Mouse (Mus musculus): ENCODE measurements around the gene Ankrd35. TPM values are rescaled to one million over a fixed set of nuclear protein-coding genes. Genes with fewer than 3 reads are reported as not detected.

Ankrd35 gene
- polyA plus RNA-seq, 1 experiment from 2014 or later = 0.37 TPM

GRCm38 (mm10) chr3:96696198-96696765 is 26.4 kb downstream of the Ankrd35 start, which contains the start of gene Pias3:
TSS of gene Pias3 (plus strand) at chr3:96696384.
- Histone ChIP-seq H3K4me1 (ENCODE audit: control insufficient read depth, insufficient read depth, low read length) (peaks cover 23% of the 10 kb centered on the region), H3K36me3 (ENCODE audit: control insufficient read depth, insufficient read depth, low read length) (peaks cover 15% of the 10 kb centered on the region), H3K27ac (ENCODE audit: low read depth, low read length) (peak within 1 kb of the TSS; percentile 81), H3K4me2 (replicated peaks; ENCODE audit: low read depth, low read length) (peak within 1 kb of the TSS; percentile 70), H3K4me3 (ENCODE audit: low read length) (peak within 1 kb of the TSS; percentile 78), H3K9me3 (ENCODE audit: control insufficient read depth, low read length) (no peaks in the 10 kb centered on the region), H3K27me3 (ENCODE audit: control insufficient read depth, insufficient read depth, low read length) (no peaks in the 10 kb centered on the region), H3K9ac (ENCODE audit: low read depth, low read length) (peak within 1 kb of the TSS; percentile 87)
- peak; percentile 89 for ATAC-seq (ENCODE audit: low FRiP score, low TSS enrichment)
- WGBS = under 1% methylated on average over 35 of the region's 35 CpGs

GRCm38 (mm10) chr3:96696766-96697732 is 27.1 kb downstream of the Ankrd35 start:
- peaks cover 23% of the 10 kb centered on the region for H3K4me1 ChIP-seq (ENCODE audit: control insufficient read depth, insufficient read depth, low read length)
- H3K27ac ChIP-seq (ENCODE audit: low read depth, low read length) = peak overlapping the region; percentile 81

GRCm38 (mm10) chr3:96698993-96699690 is 29.2 kb downstream of the Ankrd35 start:
- Histone ChIP-seq H3K4me3 (ENCODE audit: low read length) (no peak overlapping the region), H3K27me3 (ENCODE audit: control insufficient read depth, insufficient read depth, low read length) (no peaks in the 10 kb centered on the region), H3K36me3 (ENCODE audit: control insufficient read depth, insufficient read depth, low read length) (peaks cover 39% of the 10 kb centered on the region), H3K9me3 (ENCODE audit: control insufficient read depth, low read length) (no peaks in the 10 kb centered on the region), H3K9ac (ENCODE audit: low read depth, low read length) (peak overlapping the region; percentile 24; the same call in 1 of the 2 replicates), H3K4me2 (replicated peaks; ENCODE audit: low read depth, low read length) (peak overlapping the region; percentile 9; the same call in 1 of the 2 replicates), H3K4me1 (ENCODE audit: control insufficient read depth, insufficient read depth, low read length) (peaks cover 23% of the 10 kb centered on the region), H3K27ac (ENCODE audit: low read depth, low read length) (no peak overlapping the region)
- WGBS = 32% methylated on average over 19 of the region's 19 CpGs
- ATAC-seq (ENCODE audit: low FRiP score, low TSS enrichment) = no peak

More at GRCm38 (mm10) chr3:96696766-96697732, 27.1 kb downstream of the Ankrd35 start:
- WGBS = under 1% methylated on average over 75 of the region's 85 CpGs
- Histone ChIP-seq H3K36me3 (ENCODE audit: control insufficient read depth, insufficient read depth, low read length) (peaks cover 22% of the 10 kb centered on the region), H3K4me2 (replicated peaks; ENCODE audit: low read depth, low read length) (peak overlapping the region; percentile 70), H3K4me3 (ENCODE audit: low read length) (peak overlapping the region; percentile 78), H3K9ac (ENCODE audit: low read depth, low read length) (peak overlapping the region; percentile 87), H3K9me3 (ENCODE audit: control insufficient read depth, low read length) (no peaks in the 10 kb centered on the region), H3K27me3 (ENCODE audit: control insufficient read depth, insufficient read depth, low read length) (no peaks in the 10 kb centered on the region)
- peak; percentile 93 for ATAC-seq (ENCODE audit: low FRiP score, low TSS enrichment)

- no peaks in the 10 kb centered on the region for H3K9me3 ChIP-seq (ENCODE audit: control insufficient read depth, low read length)
- no peaks in the 10 kb centered on the region for H3K27me3 ChIP-seq (ENCODE audit: control insufficient read depth, insufficient read depth, low read length)
- H3K27ac ChIP-seq (ENCODE audit: low read depth, low read length) = no peak overlapping the region
- ATAC-seq (ENCODE audit: low FRiP score, low TSS enrichment) = no peak
- H3K36me3 ChIP-seq (ENCODE audit: control insufficient read depth, insufficient read depth, low read length) = peaks cover 50% of the 10 kb centered on the region
- no peak overlapping the region for H3K4me2 ChIP-seq (replicated peaks; ENCODE audit: low read depth, low read length)
- no peak overlapping the region for H3K9ac ChIP-seq (ENCODE audit: low read depth, low read length)
- H3K4me3 ChIP-seq (ENCODE audit: low read length) = no peak overlapping the region
- peaks cover 22% of the 10 kb centered on the region for H3K4me1 ChIP-seq (ENCODE audit: control insufficient read depth, insufficient read depth, low read length)
- WGBS = 65% methylated on average over 7 of the region's 7 CpGs
Measured at GRCm38 (mm10) chr3:96700376-96700775, 30.4 kb downstream of the Ankrd35 start.

DNA sequence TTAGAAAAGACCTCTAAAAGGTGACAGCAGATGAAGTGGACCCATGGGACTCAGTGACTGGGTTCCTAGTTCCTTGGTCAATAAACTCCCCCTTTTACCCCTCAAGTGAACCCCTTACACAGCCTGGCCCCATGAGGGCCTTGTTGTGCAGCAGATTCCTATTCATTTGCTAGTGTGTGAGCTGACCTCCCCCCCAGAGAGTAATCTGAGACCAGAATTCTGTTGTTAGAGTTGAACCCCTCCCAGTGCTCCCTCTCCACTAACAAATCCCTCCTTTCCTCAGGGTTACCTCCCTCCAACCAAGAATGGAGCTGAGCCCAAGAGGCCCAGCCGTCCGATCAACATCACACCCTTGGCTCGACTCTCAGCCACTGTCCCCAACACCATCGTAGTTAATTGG is 31.1 kb downstream of the Ankrd35 start:
- H3K4me2 ChIP-seq (replicated peaks; ENCODE audit: low read depth, low read length) = no peak overlapping the region
- WGBS = 84% methylated on average over 4 of the region's 4 CpGs
- H3K4me3 ChIP-seq (ENCODE audit: low read length) = no peak overlapping the region
- no peaks in the 10 kb centered on the region for H3K9me3 ChIP-seq (ENCODE audit: control insufficient read depth, low read length)
- H3K27ac ChIP-seq (ENCODE audit: low read depth, low read length) = no peak overlapping the region
- H3K27me3 ChIP-seq (ENCODE audit: control insufficient read depth, insufficient read depth, low read length) = no peaks in the 10 kb centered on the region
- H3K36me3 ChIP-seq (ENCODE audit: control insufficient read depth, insufficient read depth, low read length) = peaks cover 56% of the 10 kb centered on the region
- H3K9ac ChIP-seq (ENCODE audit: low read depth, low read length) = no peak overlapping the region
- H3K4me1 ChIP-seq (ENCODE audit: control insufficient read depth, insufficient read depth, low read length) = peaks cover 15% of the 10 kb centered on the region
- ATAC-seq (ENCODE audit: low FRiP score, low TSS enrichment) = no peak

- H3K36me3 ChIP-seq (ENCODE audit: control insufficient read depth, insufficient read depth, low read length) = peaks cover 58% of the 10 kb centered on the region
- H3K4me3 ChIP-seq (ENCODE audit: low read length) = no peak overlapping the region
- H3K4me2 ChIP-seq (replicated peaks; ENCODE audit: low read depth, low read length) = no peak overlapping the region
- H3K9ac ChIP-seq (ENCODE audit: low read depth, low read length) = no peak overlapping the region
- H3K4me1 ChIP-seq (ENCODE audit: control insufficient read depth, insufficient read depth, low read length) = no peaks in the 10 kb centered on the region
- H3K9me3 ChIP-seq (ENCODE audit: control insufficient read depth, low read length) = no peaks in the 10 kb centered on the region
- WGBS = 68% methylated on average over 11 of the region's 11 CpGs
- no peak for ATAC-seq (ENCODE audit: low FRiP score, low TSS enrichment)
- H3K27ac ChIP-seq (ENCODE audit: low read depth, low read length) = no peak overlapping the region
- no peaks in the 10 kb centered on the region; the same call in 1 of the 2 replicates for H3K27me3 ChIP-seq (ENCODE audit: control insufficient read depth, insufficient read depth, low read length)
Measured at GRCm38 (mm10) chr3:96704778-96705177, 34.8 kb downstream of the Ankrd35 start.

DNA sequence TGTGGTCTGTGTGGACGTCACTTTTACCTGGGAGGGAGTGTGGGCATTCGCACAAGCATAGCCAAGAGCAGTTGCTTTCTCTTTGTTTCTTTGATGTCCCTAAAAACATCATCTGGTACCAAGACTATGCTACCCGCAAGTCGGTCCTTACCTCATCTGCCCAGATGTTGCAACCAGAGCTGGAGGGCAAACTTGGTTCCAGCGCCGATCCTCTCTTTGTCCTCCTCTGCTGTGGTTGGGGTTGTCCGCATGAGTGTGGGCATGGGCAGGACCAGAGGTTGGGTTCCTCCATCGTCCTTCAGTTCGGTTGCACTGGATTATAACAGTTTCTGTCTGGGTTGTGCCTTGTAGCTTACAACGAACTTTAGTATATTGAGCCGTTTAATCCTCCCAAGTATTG is 36.3 kb downstream of the Ankrd35 start:
- Histone ChIP-seq H3K36me3 (ENCODE audit: control insufficient read depth, insufficient read depth, low read length) (peaks cover 56% of the 10 kb centered on the region), H3K4me3 (ENCODE audit: low read length) (no peak overlapping the region), H3K9me3 (ENCODE audit: control insufficient read depth, low read length) (no peaks in the 10 kb centered on the region), H3K9ac (ENCODE audit: low read depth, low read length) (no peak overlapping the region), H3K4me1 (ENCODE audit: control insufficient read depth, insufficient read depth, low read length) (no peaks in the 10 kb centered on the region), H3K27ac (ENCODE audit: low read depth, low read length) (no peak overlapping the region), H3K4me2 (replicated peaks; ENCODE audit: low read depth, low read length) (no peak overlapping the region), H3K27me3 (ENCODE audit: control insufficient read depth, insufficient read depth, low read length) (no peaks in the 10 kb centered on the region; the same call in 1 of the 2 replicates)
- no peak for ATAC-seq (ENCODE audit: low FRiP score, low TSS enrichment)
- WGBS = 88% methylated on average over 11 of the region's 11 CpGs

DNA sequence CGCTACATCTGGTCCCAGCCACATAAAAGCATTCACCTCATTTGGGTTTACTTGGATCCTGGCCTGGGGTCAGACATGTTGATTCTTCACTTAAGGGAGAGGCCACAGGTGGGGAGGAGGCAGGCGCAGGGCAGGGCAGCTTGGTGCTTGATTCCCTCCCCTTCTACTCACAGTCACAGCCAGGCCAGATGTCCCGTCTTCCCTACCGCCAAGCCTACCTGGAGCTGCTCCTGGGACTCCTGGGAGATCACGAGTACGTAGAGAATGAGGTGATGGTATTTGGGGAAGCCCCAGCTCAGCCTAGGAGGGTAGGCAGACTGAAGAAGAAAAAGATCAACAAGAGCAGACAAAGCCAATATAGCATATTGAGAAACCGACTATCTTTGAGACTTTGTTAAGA is 37.1 kb downstream of the Ankrd35 start:
- 78% methylated on average over 7 of the region's 7 CpGs for WGBS
- Histone ChIP-seq H3K36me3 (ENCODE audit: control insufficient read depth, insufficient read depth, low read length) (peaks cover 56% of the 10 kb centered on the region), H3K4me3 (ENCODE audit: low read length) (no peak overlapping the region), H3K4me1 (ENCODE audit: control insufficient read depth, insufficient read depth, low read length) (no peaks in the 10 kb centered on the region), H3K9ac (ENCODE audit: low read depth, low read length) (no peak overlapping the region), H3K27ac (ENCODE audit: low read depth, low read length) (no peak overlapping the region), H3K9me3 (ENCODE audit: control insufficient read depth, low read length) (no peaks in the 10 kb centered on the region), H3K4me2 (replicated peaks; ENCODE audit: low read depth, low read length) (no peak overlapping the region), H3K27me3 (ENCODE audit: control insufficient read depth, insufficient read depth, low read length) (no peaks in the 10 kb centered on the region; the same call in 1 of the 2 replicates)
- ATAC-seq (ENCODE audit: low FRiP score, low TSS enrichment) = no peak
